Mouse (Mus musculus): ENCODE measurements around the gene Noxo1.

The Noxo1 gene

GRCm38 (mm10) chr17:24721383-24721955, 25.4 kb downstream of the Noxo1 start:
- peak; percentile 35 for DNase-seq (ENCODE audit: low read depth)

- peak; percentile 40 for DNase-seq (ENCODE audit: low read depth)
Observed at GRCm38 (mm10) chr17:24722220-24722924, 26.3 kb downstream of the Noxo1 start.

- peak; percentile 33 for DNase-seq (ENCODE audit: low read depth)
Observed at GRCm38 (mm10) chr17:24723122-24723880, 27.3 kb downstream of the Noxo1 start.

- no peak for DNase-seq (ENCODE audit: low read depth)
Observed at GRCm38 (mm10) chr17:24723881-24724180, 27.8 kb downstream of the Noxo1 start.

- DNase-seq (ENCODE audit: low read depth) = peak; percentile 98
Observed at GRCm38 (mm10) chr17:24724184-24724583, 28.1 kb downstream of the Noxo1 start, which contains the start of gene Ndufb10. TSS of gene Ndufb10 (minus strand) at chr17:24724478.

- no peak for DNase-seq (ENCODE audit: low read depth)
Observed at GRCm38 (mm10) chr17:24725637-24726390, 29.8 kb downstream of the Noxo1 start.

GRCm38 (mm10) chr17:24727618-24728017, 31.6 kb downstream of the Noxo1 start, which contains the start of gene Rpl3l:
TSS of gene Rpl3l (plus strand) at chr17:24727820.
- no peak for DNase-seq (ENCODE audit: low read depth)

GRCm38 (mm10) chr17:24728184-24728583, 32.1 kb downstream of the Noxo1 start:
- no peak for DNase-seq (ENCODE audit: low read depth)

- no peak for DNase-seq (ENCODE audit: low read depth)
Observed at GRCm38 (mm10) chr17:24729067-24729466, 33.0 kb downstream of the Noxo1 start.

GRCm38 (mm10) chr17:24730787-24731186, 34.8 kb downstream of the Noxo1 start:
- no peak for DNase-seq (ENCODE audit: low read depth)

- no peak for DNase-seq (ENCODE audit: low read depth)
Observed at GRCm38 (mm10) chr17:24732233-24732935, 36.4 kb downstream of the Noxo1 start.

- DNase-seq (ENCODE audit: low read depth) = no peak
Observed at GRCm38 (mm10) chr17:24733434-24734050, 37.5 kb downstream of the Noxo1 start.

- no peak for DNase-seq (ENCODE audit: low read depth)
Observed at GRCm38 (mm10) chr17:24734513-24734912, 38.5 kb downstream of the Noxo1 start.

- DNase-seq (ENCODE audit: low read depth) = no peak
Observed at GRCm38 (mm10) chr17:24735446-24735845, 39.4 kb downstream of the Noxo1 start.

- peak; percentile 96 for DNase-seq (ENCODE audit: low read depth)
Observed at GRCm38 (mm10) chr17:24736330-24737051, 40.5 kb downstream of the Noxo1 start, which contains the start of gene Msrb1. TSS of gene Msrb1 (plus strand) at chr17:24736642.

GRCm38 (mm10) chr17:24737135-24737810, 41.2 kb downstream of the Noxo1 start:
- DNase-seq (ENCODE audit: low read depth) = peak; percentile 37

GRCm38 (mm10) chr17:24738238-24738637, 42.2 kb downstream of the Noxo1 start:
- no peak for DNase-seq (ENCODE audit: low read depth)

GRCm38 (mm10) chr17:24739926-24740325, 43.9 kb downstream of the Noxo1 start:
- no peak for DNase-seq (ENCODE audit: low read depth)

- DNase-seq (ENCODE audit: low read depth) = no peak
Observed at GRCm38 (mm10) chr17:24742307-24742706, 46.3 kb downstream of the Noxo1 start.

GRCm38 (mm10) chr17:24743896-24744295, 47.9 kb downstream of the Noxo1 start:
- no peak for DNase-seq (ENCODE audit: low read depth)

Data from naive thymus-derived CD4-positive, alpha-beta T cell, adult 2 months (primary cell).